ENCODE assay signal across 7 mouse cellular contexts in genomic region chr15:79328058-79328938, GRCm38 (mm10). TPM values are rescaled to one million over a fixed set of nuclear protein-coding genes. Genes with fewer than 3 reads are reported as not detected.
DNase-seq lines count a peak whose midpoint lies in the region; ATAC-seq lines count a peak whose summit lies in the region.

Pla2g6 (minus strand) TSS chr15:79328390.

- peak within 1 kb of the TSS; percentile 79 for H3K4me2 ChIP-seq in intestine, embryonic 15.5 days (replicated peaks)

- intact Hi-C loops in gastrocnemius, postnatal 36 days (cut with DNase I), result no loop called here
- intact Hi-C loops in left cerebral cortex, postnatal 25 days (cut with DNase I), result loop anchor here (2.0 kb wide), 1 partner anchor 85 kb away; no protein-coding TSS in a partner anchor

- no peaks in the 10 kb centered on the region for H3K27me3 ChIP-seq in intestine, embryonic 15.5 days (replicated peaks)
- H3K27me3 ChIP-seq in midbrain, embryonic 10.5 days (ENCODE audit: low read depth, poor library complexity, severe bottlenecking), result no peaks in the 10 kb centered on the region

- no peaks in the 10 kb centered on the region for H3K36me3 ChIP-seq in intestine, embryonic 15.5 days
- H3K36me3 ChIP-seq in midbrain, embryonic 10.5 days, result no peaks in the 10 kb centered on the region

- H3K9me3 ChIP-seq in intestine, embryonic 15.5 days, result no peaks in the 10 kb centered on the region
- no peaks in the 10 kb centered on the region for H3K9me3 ChIP-seq in midbrain, embryonic 10.5 days (replicated peaks)

- H3K4me1 ChIP-seq in intestine, embryonic 15.5 days (replicated peaks), result peaks cover 34% of the 10 kb centered on the region
- peaks cover 44% of the 10 kb centered on the region for H3K4me1 ChIP-seq in midbrain, embryonic 10.5 days

- peak; percentile 99 for DNase-seq in adrenal gland, adult 2 months
- DNase-seq in embryo, embryonic 11.5 days (ENCODE audit: low read depth, low spot score), result peak; percentile 99
- peak; percentile 97 to 99 for DNase-seq in gastrocnemius, postnatal 36 days
- peak; percentile 99 for DNase-seq in left cerebral cortex, postnatal 25 days (ENCODE audit: low spot score in 2 of 2)
- peak; percentile 100 for DNase-seq in midbrain, embryonic 10.5 days (ENCODE audit: low spot score)
- DNase-seq in right cerebral cortex, postnatal 4 days, result peak; percentile 97

- peak within 1 kb of the TSS; percentile 55 for H3K4me3 ChIP-seq in intestine, embryonic 15.5 days (replicated peaks)
- peak within 1 kb of the TSS; percentile 65 for H3K4me3 ChIP-seq in midbrain, embryonic 10.5 days

- peak within 1 kb of the TSS; percentile 65 for H3K9ac ChIP-seq in intestine, embryonic 15.5 days

- peak within 1 kb of the TSS; percentile 93 for H3K27ac ChIP-seq in intestine, embryonic 15.5 days
- peak within 1 kb of the TSS; percentile 94 for H3K27ac ChIP-seq in midbrain, embryonic 10.5 days (replicated peaks)

- peak; percentile 97 for ATAC-seq in intestine, embryonic 15.5 days

- WGBS in intestine, embryonic 15.5 days, result 3% methylated on average over 46 of the region's 46 CpGs
- WGBS in midbrain, embryonic 10.5 days, result 7% methylated on average over 46 of the region's 46 CpGs

RNA-seq across cellular contexts. Expression of gene Pla2g6, which starts in this region (rescaled TPM):
- total RNA-seq in adrenal gland, adult 2 months (2021), result 10 to 100 TPM; 26.1 to 30.6 TPM
- 47.8 and 50.1 TPM in 2 replicates for polyA plus RNA-seq in adrenal gland, adult 2 months (2012; rRNA removed)
- total RNA-seq in gastrocnemius, postnatal 36 days (2021), result 10 to 100 TPM; 15.2 to 16.1 TPM
- polyA plus RNA-seq in intestine, embryonic 15.5 days (2015; fragmentation: Nextera tagmentation; extraction: Ambion mirVana), result 20.2 and 21.6 TPM in 2 replicates
- 10 to 100 TPM; 20.6 to 22.4 TPM for total RNA-seq in left cerebral cortex, postnatal 25 days (2021)
- 20.4 and 26.8 TPM in 2 replicates for polyA plus RNA-seq in midbrain, embryonic 10.5 days (2016; fragmentation: Nextera tagmentation; extraction: Ambion mirVana)

Comparison
In these comparisons a context has a peak if more than half of its experiments do, and no peak if none do; other contexts are left out.
1. Peak in every context shown above with its lines: DNase-seq, ATAC-seq, H3K4me3 ChIP-seq and H3K27ac ChIP-seq.